Mouse (Mus musculus) embryonic facial prominence, embryonic 14.5 days (tissue): ENCODE results near the gene 1700028J19Rik. TPM values are rescaled to one million over a fixed set of nuclear protein-coding genes. Genes with fewer than 3 reads are reported as not detected.

Experiments used
- ATAC-seq: fragments of 200-750 bp; cut with Nextera tagmentation; 2 replicates; pipeline ENCODE4 v1.8.0; 2017; ENCODE audit warnings: low read depth, moderate number of reproducible peaks, moderate TSS enrichment
- DNase-seq: peaks from one replicate; pipeline ENCODE4 v3.0.0-alpha.2; 2015; ENCODE audit warnings: low spot score
- H3K27ac ChIP-seq: fragments of 300-500 bp; sonication (generic); replicated peaks from 2 replicates; pipeline ENCODE4 v1.5.1; 2014; ENCODE audit warnings: low read depth, mild to moderate bottlenecking, low read length, moderate library complexity
- H3K27me3 ChIP-seq: fragments of 300-500 bp; sonication (generic); replicated peaks from 2 replicates; pipeline ENCODE4 v1.6.1; 2014; ENCODE audit warnings: low read length; ENCODE audit not compliant: control insufficient read depth, insufficient read depth
- H3K36me3 ChIP-seq: fragments of 300-500 bp; sonication (generic); 2 replicates; pipeline ENCODE4 v1.6.1; 2014; ENCODE audit warnings: low read length, mixed read lengths; ENCODE audit not compliant: control insufficient read depth, insufficient read depth
- H3K4me1 ChIP-seq: fragments of 300-500 bp; sonication (generic); 2 replicates; pipeline ENCODE4 v1.6.1; 2014; ENCODE audit warnings: antibody characterized with exemption, low read length; ENCODE audit not compliant: control insufficient read depth, insufficient read depth
- H3K4me2 ChIP-seq: fragments of 300-500 bp; sonication (generic); 2 replicates; pipeline ENCODE4 v1.6.1; 2014; ENCODE audit warnings: low read depth, mild to moderate bottlenecking, low read length, moderate library complexity, mixed read lengths
- H3K4me3 ChIP-seq: fragments of 300-500 bp; sonication (generic); 2 replicates; pipeline ENCODE4 v1.5.1; 2014; ENCODE audit warnings: low read depth, mild to moderate bottlenecking, low read length
- H3K9ac ChIP-seq: fragments of 300-500 bp; sonication (generic); 2 replicates; pipeline ENCODE4 v1.6.1; 2014; ENCODE audit warnings: low read depth, mild to moderate bottlenecking, low read length, moderate library complexity, mixed read lengths
- H3K9me3 ChIP-seq: fragments of 300-500 bp; sonication (generic); 2 replicates; pipeline ENCODE4 v1.6.1; 2016; ENCODE audit warnings: low read length; ENCODE audit not compliant: control insufficient read depth
- WGBS: fragments of 180-500 bp; shearing (Covaris S2); extraction: QIAGEN DNeasy Blood & Tissue Kit; methylation state at CpG from one replicate; pipeline ENCODE4 v1.1.7; 2014; 5-methylcytosine and 5-hydroxymethylcytosine counted together
- polyA plus RNA-seq: library from polyadenylated mRNA; unstranded; fragments of >200 nt; fragmentation: Nextera tagmentation; extraction: Ambion mirVana; gene quantifications from 2 replicates; pipeline ENCODE4 v1.2.1, GENCODE M21; 2014

Gene 1700028J19Rik
- 0.83 and 1.1 TPM in 2 replicates for polyA plus RNA-seq

GRCm38 (mm10) chr7:44246055-44246983, at the start of gene 1700028J19Rik, which contains the start of gene 2410002F23Rik:
1700028J19Rik (minus strand) TSS chr7:44246695.
2410002F23Rik (plus strand) TSS chr7:44246722.
- peaks cover 35% of the 10 kb centered on the region for H3K36me3 ChIP-seq
- H3K9me3 ChIP-seq, result no peaks in the 10 kb centered on the region
- H3K4me2 ChIP-seq, result peak within 1 kb of the TSS; percentile 80
- H3K4me1 ChIP-seq, result peaks cover 14% of the 10 kb centered on the region
- ATAC-seq, result peak; percentile 89
- 0% methylated on average over 48 of the region's 62 CpGs for WGBS
- H3K27ac ChIP-seq, result peak within 1 kb of the TSS; percentile 95
- peak within 1 kb of the TSS; percentile 99 for H3K9ac ChIP-seq
- peak; percentile 96 for DNase-seq
- peak within 1 kb of the TSS; percentile 86 for H3K4me3 ChIP-seq
- H3K27me3 ChIP-seq, result no peaks in the 10 kb centered on the region

- DNase-seq, result no peak
- Histone ChIP-seq H3K4me2 (no peak overlapping the region), H3K9ac (no peak overlapping the region), H3K36me3 (no peaks in the 10 kb centered on the region), H3K4me3 (no peak overlapping the region), H3K9me3 (0 out of 2 replicates have a peak, but pooled peaks cover 4% of the 10 kb centered on the region), H3K27me3 (no peaks in the 10 kb centered on the region), H3K4me1 (no peaks in the 10 kb centered on the region), H3K27ac (no peak overlapping the region)
- ATAC-seq, result no peak
- WGBS, result 42% methylated on average over 4 of the region's 4 CpGs
Observed at GRCm38 (mm10) chr7:44291418-44291817, 44.9 kb upstream of the 1700028J19Rik start.

GRCm38 (mm10) chr7:44290986-44291385, 44.5 kb upstream of the 1700028J19Rik start:
- H3K4me1 ChIP-seq, result no peaks in the 10 kb centered on the region
- no peak overlapping the region for H3K4me2 ChIP-seq
- 0 out of 2 replicates have a peak, but pooled peaks cover 6% of the 10 kb centered on the region for H3K9me3 ChIP-seq
- no peak overlapping the region for H3K9ac ChIP-seq
- 74% methylated on average over 4 of the region's 4 CpGs for WGBS
- no peaks in the 10 kb centered on the region for H3K27me3 ChIP-seq
- H3K27ac ChIP-seq, result no peak overlapping the region
- no peak overlapping the region for H3K4me3 ChIP-seq
- H3K36me3 ChIP-seq, result no peaks in the 10 kb centered on the region
- DNase-seq, result no peak
- no peak for ATAC-seq

- no peaks in the 10 kb centered on the region for H3K36me3 ChIP-seq
- H3K4me1 ChIP-seq, result no peaks in the 10 kb centered on the region
- DNase-seq (no peak), ATAC-seq (no peak)
- 72% methylated on average over 7 of the region's 7 CpGs for WGBS
- H3K27me3 ChIP-seq, result no peaks in the 10 kb centered on the region
- H3K4me2 ChIP-seq, result no peak overlapping the region
- no peak overlapping the region for H3K4me3 ChIP-seq
- H3K9ac ChIP-seq, result no peak overlapping the region
- H3K27ac ChIP-seq, result no peak overlapping the region
- H3K9me3 ChIP-seq, result 0 out of 2 replicates have a peak, but pooled peaks cover 6% of the 10 kb centered on the region
Observed at GRCm38 (mm10) chr7:44287760-44288159, 41.3 kb upstream of the 1700028J19Rik start.

GRCm38 (mm10) chr7:44281586-44281985, 35.1 kb upstream of the 1700028J19Rik start:
- no peak overlapping the region for H3K9ac ChIP-seq
- ATAC-seq, result no peak
- 86% methylated on average over 7 of the region's 7 CpGs for WGBS
- H3K27ac ChIP-seq, result no peak overlapping the region
- H3K4me3 ChIP-seq, result no peak overlapping the region
- H3K36me3 ChIP-seq, result no peaks in the 10 kb centered on the region
- no peak overlapping the region for H3K4me2 ChIP-seq
- H3K27me3 ChIP-seq, result no peaks in the 10 kb centered on the region
- H3K9me3 ChIP-seq, result 0 out of 2 replicates have a peak, but pooled peaks cover 3% of the 10 kb centered on the region
- no peak for DNase-seq
- H3K4me1 ChIP-seq, result no peaks in the 10 kb centered on the region

GRCm38 (mm10) chr7:44280959-44281358, 34.5 kb upstream of the 1700028J19Rik start:
- no peak overlapping the region for H3K4me2 ChIP-seq
- H3K9me3 ChIP-seq, result no peaks in the 10 kb centered on the region
- no peak overlapping the region for H3K9ac ChIP-seq
- no peak for DNase-seq
- no peaks in the 10 kb centered on the region for H3K27me3 ChIP-seq
- no peak overlapping the region for H3K4me3 ChIP-seq
- no peaks in the 10 kb centered on the region for H3K36me3 ChIP-seq
- no peak for ATAC-seq
- no peaks in the 10 kb centered on the region for H3K4me1 ChIP-seq
- no peak overlapping the region for H3K27ac ChIP-seq
- WGBS, result 66% methylated on average over 1 of the region's 1 CpGs

GRCm38 (mm10) chr7:44277250-44277622, 30.7 kb upstream of the 1700028J19Rik start:
- H3K27ac ChIP-seq, result no peak overlapping the region

GRCm38 (mm10) chr7:44276461-44277249, 30.2 kb upstream of the 1700028J19Rik start:
- Histone ChIP-seq H3K4me3 (no peak overlapping the region), H3K4me2 (no peak overlapping the region), H3K9ac (no peak overlapping the region), H3K36me3 (no peaks in the 10 kb centered on the region), H3K4me1 (no peaks in the 10 kb centered on the region), H3K27ac (no peak overlapping the region), H3K27me3 (peaks cover 8% of the 10 kb centered on the region; the same call in 1 of the 2 replicates), H3K9me3 (no peaks in the 10 kb centered on the region)
- DNase-seq (no peak), ATAC-seq (no peak)
- 63% methylated on average over 10 of the region's 10 CpGs for WGBS

More at GRCm38 (mm10) chr7:44277250-44277622, 30.7 kb upstream of the 1700028J19Rik start:
- H3K36me3 ChIP-seq, result no peaks in the 10 kb centered on the region
- H3K4me2 ChIP-seq, result no peak overlapping the region
- H3K4me3 ChIP-seq, result no peak overlapping the region
- peaks cover 8% of the 10 kb centered on the region; the same call in 1 of the 2 replicates for H3K27me3 ChIP-seq
- H3K9me3 ChIP-seq, result no peaks in the 10 kb centered on the region
- ATAC-seq (no peak), DNase-seq (no peak)
- H3K9ac ChIP-seq, result no peak overlapping the region
- no peaks in the 10 kb centered on the region for H3K4me1 ChIP-seq
- 43% methylated on average over 2 of the region's 2 CpGs for WGBS
